Comparison of ENCODE assay signal across 24 mouse cellular contexts in the genomic region with DNA sequence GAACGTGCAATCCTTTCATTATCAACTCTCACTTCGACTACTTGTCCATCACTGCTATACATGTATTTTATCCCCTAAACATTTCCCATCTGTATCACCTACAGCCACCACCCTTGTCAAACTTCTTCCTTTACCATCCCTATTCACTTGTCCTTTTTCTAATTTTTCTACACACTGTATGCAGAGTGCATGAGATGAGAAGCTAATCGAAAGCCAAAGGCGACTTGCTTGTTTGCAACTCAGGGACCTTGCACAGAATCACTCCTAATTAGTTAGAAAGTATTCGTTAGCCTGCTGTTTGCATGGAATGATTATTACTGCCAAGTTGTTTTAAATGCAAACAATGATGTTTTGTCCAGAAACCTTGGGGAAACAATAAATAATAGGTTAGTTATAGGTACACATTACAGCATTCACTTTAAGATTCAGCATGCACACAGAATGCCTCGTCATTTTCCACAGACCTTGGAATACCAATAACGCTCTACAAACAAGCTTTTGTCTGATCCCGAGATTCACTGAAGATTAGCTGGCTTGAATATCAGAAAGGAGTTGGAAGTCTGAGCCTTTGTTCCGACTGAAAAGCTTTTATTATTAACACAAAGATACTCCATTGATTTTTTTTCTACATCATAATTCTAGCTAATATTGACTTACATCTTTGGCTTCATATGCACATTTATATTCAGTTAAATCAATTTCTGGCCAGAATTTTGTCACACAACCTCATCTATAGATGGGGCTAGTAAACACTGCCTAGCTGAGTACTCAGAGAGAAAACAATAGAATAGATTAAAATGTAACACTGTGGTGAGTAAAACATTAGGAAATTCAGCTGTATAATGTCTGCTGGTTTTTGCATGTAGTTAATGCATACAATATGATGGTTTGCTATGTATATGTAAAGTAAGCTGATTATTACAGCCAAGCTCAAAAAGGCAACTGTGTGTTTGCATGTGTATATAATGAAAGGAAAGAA.
DNase-seq lines count a peak whose midpoint lies in the region; ATAC-seq lines count a peak whose summit lies in the region.
"Had no signal": no experiment of that assay in that cellular context is flagged by ENCODE, and none has a peak within 500 bp of the region (broad histone marks: within the 10 kb centered on the region; RNA-seq: fewer than 3 reads in every experiment).

No protein-coding gene starts in this region.

- H3K27me3 ChIP-seq in forebrain, embryonic 13.5 days = no peaks in the 10 kb centered on the region
- no peaks in the 10 kb centered on the region for H3K27me3 ChIP-seq in forebrain, embryonic 10.5 days (ENCODE audit: poor library complexity, severe bottlenecking)
- H3K27me3 ChIP-seq in midbrain, embryonic 11.5 days (ENCODE audit: control insufficient read depth, insufficient read depth, low read length) = no peaks in the 10 kb centered on the region
- no peaks in the 10 kb centered on the region for H3K27me3 ChIP-seq in midbrain, embryonic 10.5 days (ENCODE audit: low read depth, poor library complexity, severe bottlenecking)
- no peaks in the 10 kb centered on the region for H3K27me3 ChIP-seq in forebrain, embryonic 16.5 days (replicated peaks; ENCODE audit: control insufficient read depth, insufficient read depth, low read length)
- no peaks in the 10 kb centered on the region for H3K27me3 ChIP-seq in midbrain, embryonic 16.5 days (ENCODE audit: control insufficient read depth, insufficient read depth, low read depth, low read length)
- H3K27me3 ChIP-seq: embryonic facial prominence, embryonic 12.5 days; intestine, embryonic 15.5 days; limb, embryonic 12.5 days had no signal

- 30% methylated on average over 9 of the region's 9 CpGs for WGBS in forebrain, embryonic 13.5 days
- 72% methylated on average over 9 of the region's 9 CpGs for WGBS in forebrain, embryonic 10.5 days
- 70% methylated on average over 9 of the region's 9 CpGs for WGBS in midbrain, embryonic 11.5 days
- whole genome bisulfite sequencing in midbrain, embryonic 10.5 days = 78% methylated on average over 9 of the region's 9 CpGs
- 14% methylated on average over 9 of the region's 9 CpGs for WGBS in forebrain, embryonic 16.5 days
- 49% methylated on average over 9 of the region's 9 CpGs for WGBS in midbrain, embryonic 16.5 days

- peak; percentile 70 for ATAC-seq in forebrain, embryonic 13.5 days
- ATAC-seq in midbrain, embryonic 11.5 days (ENCODE audit: low FRiP score) = peak; percentile 38; the same call in 1 of the 2 replicates
- peak; percentile 52 for ATAC-seq in forebrain, embryonic 16.5 days
- ATAC-seq in midbrain, embryonic 16.5 days = no peak
- ATAC-seq: intestine, embryonic 15.5 days; liver, postnatal 0 days; lung, postnatal 0 days had no signal

- no peak for DNase-seq in forebrain, embryonic 10.5 days (ENCODE audit: extremely low spot score, low spot score)
- no peak for DNase-seq in midbrain, embryonic 11.5 days (ENCODE audit: low spot score, missing footprints)
- DNase-seq in midbrain, embryonic 10.5 days (ENCODE audit: low spot score) = no peak
- no peak for DNase-seq in left cerebral cortex, adult 18-20 months (ENCODE audit: low spot score in 2 of 2)
- DNase-seq in right cerebral cortex, adult 2 months (ENCODE audit: low spot score in 2 of 2) = no peak
- DNase-seq: cerebellum, adult 18-20 months; cerebellum, postnatal 14 days; gastrocnemius, postnatal 36 days; heart, postnatal 4 days; kidney, adult 9 months; kidney, postnatal 14 days; layer of hippocampus, postnatal 36 days; liver, postnatal 0 days; right cerebral cortex, adult 18-20 months; thymus, adult 18-20 months; thymus, postnatal 36 days had no signal

- no peak overlapping the region for H3K27ac ChIP-seq in forebrain, embryonic 13.5 days
- H3K27ac ChIP-seq in forebrain, embryonic 10.5 days = no peak overlapping the region
- H3K27ac ChIP-seq in midbrain, embryonic 11.5 days (ENCODE audit: low read depth, low read length) = no peak overlapping the region; the same call in 1 of the 2 replicates
- no peak overlapping the region; the same call in 1 of the 2 replicates for H3K27ac ChIP-seq in midbrain, embryonic 10.5 days (replicated peaks)
- H3K27ac ChIP-seq in forebrain, embryonic 16.5 days (ENCODE audit: low read length) = peak overlapping the region; percentile 58
- H3K27ac ChIP-seq in midbrain, embryonic 16.5 days (ENCODE audit: low read length) = peak overlapping the region; percentile 38
- H3K27ac ChIP-seq: embryonic facial prominence, embryonic 12.5 days; intestine, embryonic 15.5 days; limb, embryonic 12.5 days had no signal

- peaks cover 15% of the 10 kb centered on the region for H3K4me1 ChIP-seq in forebrain, embryonic 13.5 days
- H3K4me1 ChIP-seq in forebrain, embryonic 10.5 days = peaks cover 8% of the 10 kb centered on the region; the same call in 1 of the 2 replicates
- no peaks in the 10 kb centered on the region for H3K4me1 ChIP-seq in midbrain, embryonic 11.5 days (ENCODE audit: control insufficient read depth, insufficient read depth, low read length)
- peaks cover 4% of the 10 kb centered on the region; the same call in 1 of the 2 replicates for H3K4me1 ChIP-seq in midbrain, embryonic 10.5 days
- peaks cover 6% of the 10 kb centered on the region for H3K4me1 ChIP-seq in forebrain, embryonic 16.5 days (replicated peaks; ENCODE audit: control insufficient read depth, insufficient read depth, low read length)
- peaks cover 7% of the 10 kb centered on the region; the same call in 1 of the 2 replicates for H3K4me1 ChIP-seq in midbrain, embryonic 16.5 days (ENCODE audit: control insufficient read depth, insufficient read depth, low read length)
- H3K4me1 ChIP-seq: embryonic facial prominence, embryonic 12.5 days; intestine, embryonic 15.5 days; limb, embryonic 12.5 days had no signal

- no peaks in the 10 kb centered on the region for H3K9me3 ChIP-seq in forebrain, embryonic 13.5 days (replicated peaks)
- no peaks in the 10 kb centered on the region for H3K9me3 ChIP-seq in forebrain, embryonic 10.5 days
- no peaks in the 10 kb centered on the region for H3K9me3 ChIP-seq in midbrain, embryonic 11.5 days (ENCODE audit: control insufficient read depth, low read length)
- no peaks in the 10 kb centered on the region for H3K9me3 ChIP-seq in midbrain, embryonic 10.5 days (replicated peaks)
- H3K9me3 ChIP-seq in forebrain, embryonic 16.5 days (ENCODE audit: control insufficient read depth, low read length) = no peaks in the 10 kb centered on the region
- no peaks in the 10 kb centered on the region for H3K9me3 ChIP-seq in midbrain, embryonic 16.5 days (replicated peaks; ENCODE audit: control insufficient read depth, low read length, poor library complexity, severe bottlenecking)
- H3K9me3 ChIP-seq: embryonic facial prominence, embryonic 12.5 days; intestine, embryonic 15.5 days; limb, embryonic 12.5 days had no signal

- H3K36me3 ChIP-seq in forebrain, embryonic 13.5 days (ENCODE audit: poor library complexity, severe bottlenecking) = no peaks in the 10 kb centered on the region
- H3K36me3 ChIP-seq in forebrain, embryonic 10.5 days (replicated peaks) = no peaks in the 10 kb centered on the region
- H3K36me3 ChIP-seq in midbrain, embryonic 11.5 days (ENCODE audit: control insufficient read depth, insufficient read depth, low read length) = no peaks in the 10 kb centered on the region
- no peaks in the 10 kb centered on the region for H3K36me3 ChIP-seq in midbrain, embryonic 10.5 days
- H3K36me3 ChIP-seq in forebrain, embryonic 16.5 days (ENCODE audit: control insufficient read depth, insufficient read depth) = no peaks in the 10 kb centered on the region
- H3K36me3 ChIP-seq in midbrain, embryonic 16.5 days (ENCODE audit: control insufficient read depth, insufficient read depth, low read length) = no peaks in the 10 kb centered on the region
- H3K36me3 ChIP-seq: embryonic facial prominence, embryonic 12.5 days; intestine, embryonic 15.5 days; limb, embryonic 12.5 days had no signal

- no peak overlapping the region for H3K4me2 ChIP-seq in forebrain, embryonic 13.5 days
- H3K4me2 ChIP-seq in midbrain, embryonic 11.5 days = no peak overlapping the region
- H3K4me2 ChIP-seq in forebrain, embryonic 16.5 days (ENCODE audit: low read length) = peak overlapping the region; percentile 23
- no peak overlapping the region for H3K4me2 ChIP-seq in midbrain, embryonic 16.5 days (ENCODE audit: low read length)
- H3K4me2 ChIP-seq: embryonic facial prominence, embryonic 12.5 days; intestine, embryonic 15.5 days; limb, embryonic 12.5 days; liver, embryonic 11.5 days had no signal

- H3K4me3 ChIP-seq in forebrain, embryonic 13.5 days = no peak overlapping the region
- no peak overlapping the region for H3K4me3 ChIP-seq in forebrain, embryonic 10.5 days
- no peak overlapping the region for H3K4me3 ChIP-seq in midbrain, embryonic 11.5 days (ENCODE audit: low read depth, low read length)
- no peak overlapping the region for H3K4me3 ChIP-seq in midbrain, embryonic 10.5 days
- no peak overlapping the region for H3K4me3 ChIP-seq in forebrain, embryonic 16.5 days (replicated peaks; ENCODE audit: low read length)
- H3K4me3 ChIP-seq in midbrain, embryonic 16.5 days (ENCODE audit: low read depth, low read length) = no peak overlapping the region
- H3K4me3 ChIP-seq: embryonic facial prominence, embryonic 12.5 days; intestine, embryonic 15.5 days; limb, embryonic 12.5 days had no signal

- H3K9ac ChIP-seq in forebrain, embryonic 13.5 days = no peak overlapping the region
- no peak overlapping the region for H3K9ac ChIP-seq in midbrain, embryonic 11.5 days (ENCODE audit: low read length)
- H3K9ac ChIP-seq in forebrain, embryonic 16.5 days (replicated peaks; ENCODE audit: low read depth, low read length) = no peak overlapping the region; the same call in 1 of the 2 replicates
- no peak overlapping the region for H3K9ac ChIP-seq in midbrain, embryonic 16.5 days (ENCODE audit: low read depth, low read length)
- H3K9ac ChIP-seq: embryonic facial prominence, embryonic 12.5 days; intestine, embryonic 15.5 days; limb, embryonic 12.5 days; liver, postnatal 0 days had no signal

Comparison
In these comparisons a context has a peak if more than half of its experiments do, and no peak if none do; other contexts are left out.
1. H3K27ac ChIP-seq: peak in forebrain, embryonic 16.5 days (single experiment) and midbrain, embryonic 16.5 days (single experiment); none in forebrain, embryonic 13.5 days (single experiment), forebrain, embryonic 10.5 days (single experiment), midbrain, embryonic 11.5 days (single experiment) and midbrain, embryonic 10.5 days (single experiment).